Mouse (Mus musculus): ENCODE measurements around the gene Pcgf3. TPM values are rescaled to one million over a fixed set of nuclear protein-coding genes. Genes with fewer than 3 reads are reported as not detected.
"Not testable (repeated sequence)": the region's sequence is repeated elsewhere in the genome, so short reads cannot be mapped to it uniquely, and the experiment has no call there.

Pcgf3 gene
- polyA plus RNA-seq, 1 experiment from 2014 or later, result 34.7 TPM

DNA sequence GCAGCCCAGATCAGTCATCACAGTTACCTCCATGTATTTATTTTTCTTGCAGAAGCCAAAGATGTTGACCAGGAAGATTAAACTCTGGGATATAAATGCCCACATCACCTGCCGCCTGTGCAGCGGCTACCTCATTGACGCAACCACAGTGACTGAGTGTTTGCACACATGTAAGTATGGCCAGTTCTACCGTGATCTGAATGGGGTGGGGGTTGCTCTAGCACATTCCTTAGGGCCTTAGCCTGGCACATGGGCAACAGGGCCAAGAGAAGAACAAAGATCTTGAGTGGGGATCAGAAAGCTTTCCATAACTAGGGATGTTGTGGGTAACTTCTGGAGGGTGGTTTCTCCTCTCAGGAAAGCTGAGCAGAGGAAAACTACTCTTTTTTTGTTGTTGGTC, 12.7 kb downstream of the Pcgf3 start:
- no peak for ATAC-seq (ENCODE audit: insufficient number of reproducible peaks, insufficient read depth, low FRiP score, low TSS enrichment)
- no peak overlapping the region for H3K4me3 ChIP-seq
- no peak overlapping the region for H3K9ac ChIP-seq
- H3K36me3 ChIP-seq, result peaks cover 74% of the 10 kb centered on the region
- H3K9me3 ChIP-seq, result no peaks in the 10 kb centered on the region
- H3K27ac ChIP-seq, result no peak overlapping the region
- H3K4me2 ChIP-seq (replicated peaks), result no peak overlapping the region
- H3K27me3 ChIP-seq, result no peaks in the 10 kb centered on the region
- H3K4me1 ChIP-seq, result no peaks in the 10 kb centered on the region
- WGBS, result 84% methylated on average over 4 of the region's 4 CpGs

DNA sequence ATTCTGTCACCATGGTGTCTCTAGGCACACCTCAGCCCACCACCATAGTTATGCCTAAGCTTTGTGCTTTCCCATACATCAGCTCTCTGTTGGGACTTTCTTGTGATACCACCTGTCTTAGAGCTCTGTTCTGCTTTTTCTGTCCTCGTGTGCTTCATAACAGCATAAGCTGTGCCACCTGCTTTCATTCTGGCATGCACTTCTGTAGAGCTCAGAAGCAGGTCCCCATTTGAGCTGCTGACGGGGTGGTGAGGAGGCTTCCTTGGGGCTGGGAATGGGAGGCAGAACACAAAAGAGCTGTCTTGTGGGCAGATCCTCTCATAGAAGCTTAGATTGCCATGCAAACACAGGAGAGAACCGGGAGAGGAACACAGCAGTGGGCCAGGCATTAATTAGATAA, 14.9 kb downstream of the Pcgf3 start:
- H3K36me3 ChIP-seq, result peaks cover 78% of the 10 kb centered on the region
- H3K9ac ChIP-seq, result no peak overlapping the region
- H3K9me3 ChIP-seq, result no peaks in the 10 kb centered on the region
- H3K4me3 ChIP-seq, result no peak overlapping the region
- H3K4me1 ChIP-seq, result no peaks in the 10 kb centered on the region
- H3K27ac ChIP-seq, result no peak overlapping the region
- no peak overlapping the region for H3K4me2 ChIP-seq (replicated peaks)
- H3K27me3 ChIP-seq, result no peaks in the 10 kb centered on the region
- 87% methylated on average over 3 of the region's 3 CpGs for WGBS
- no peak for ATAC-seq (ENCODE audit: insufficient number of reproducible peaks, insufficient read depth, low FRiP score, low TSS enrichment)

DNA sequence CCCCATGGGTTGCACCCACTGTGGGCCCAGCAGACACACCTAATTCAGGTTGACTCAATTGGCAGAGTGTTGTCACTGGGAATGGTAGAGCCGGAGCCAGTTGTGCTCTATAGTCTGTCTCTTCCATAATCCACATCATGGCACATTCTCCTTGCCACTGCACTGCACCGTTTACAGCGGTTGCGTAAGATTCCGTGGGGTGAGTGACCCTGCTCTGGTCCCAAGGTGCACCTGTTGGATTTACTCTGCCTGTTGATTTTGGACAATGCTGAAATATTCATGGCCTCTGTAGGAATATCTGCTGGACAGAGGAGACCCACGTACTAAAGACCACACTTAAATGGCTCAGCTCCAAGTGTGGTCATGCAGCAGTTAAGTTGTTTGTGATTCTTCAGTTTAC, 22.0 kb downstream of the Pcgf3 start:
- Histone ChIP-seq H3K4me2 (replicated peaks) (no peak overlapping the region), H3K4me1 (no peaks in the 10 kb centered on the region), H3K36me3 (peaks cover 46% of the 10 kb centered on the region), H3K27me3 (no peaks in the 10 kb centered on the region), H3K4me3 (no peak overlapping the region), H3K9ac (no peak overlapping the region), H3K27ac (no peak overlapping the region), H3K9me3 (no peaks in the 10 kb centered on the region)
- ATAC-seq (ENCODE audit: insufficient number of reproducible peaks, insufficient read depth, low FRiP score, low TSS enrichment), result no peak
- 94% methylated on average over 6 of the region's 6 CpGs for WGBS

DNA sequence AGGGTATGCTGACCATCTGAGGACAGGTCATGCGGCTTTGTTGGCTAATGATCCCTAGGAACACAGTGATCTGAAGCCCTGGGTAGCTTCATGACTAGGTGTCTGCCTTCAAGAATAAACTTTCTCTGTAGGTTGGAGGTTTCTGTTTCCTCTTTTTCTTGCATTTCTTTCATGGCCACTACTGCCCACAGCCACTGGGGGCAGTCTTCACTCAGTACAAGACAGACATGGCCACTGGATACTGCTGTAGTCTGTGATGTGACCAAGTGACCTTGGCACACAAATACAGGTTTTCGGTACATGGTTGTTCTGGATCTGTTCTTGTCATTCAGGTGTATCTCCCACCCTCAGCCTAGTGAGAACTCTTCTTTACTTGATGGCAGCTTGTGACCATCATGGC, 24.2 kb downstream of the Pcgf3 start:
- Histone ChIP-seq H3K9me3 (no peaks in the 10 kb centered on the region), H3K9ac (no peak overlapping the region), H3K36me3 (peaks cover 55% of the 10 kb centered on the region), H3K4me3 (no peak overlapping the region), H3K27me3 (no peaks in the 10 kb centered on the region), H3K4me2 (replicated peaks) (no peak overlapping the region), H3K4me1 (no peaks in the 10 kb centered on the region), H3K27ac (no peak overlapping the region)
- no peak for ATAC-seq (ENCODE audit: insufficient number of reproducible peaks, insufficient read depth, low FRiP score, low TSS enrichment)
- 99% methylated on average over 2 of the region's 2 CpGs for WGBS

DNA sequence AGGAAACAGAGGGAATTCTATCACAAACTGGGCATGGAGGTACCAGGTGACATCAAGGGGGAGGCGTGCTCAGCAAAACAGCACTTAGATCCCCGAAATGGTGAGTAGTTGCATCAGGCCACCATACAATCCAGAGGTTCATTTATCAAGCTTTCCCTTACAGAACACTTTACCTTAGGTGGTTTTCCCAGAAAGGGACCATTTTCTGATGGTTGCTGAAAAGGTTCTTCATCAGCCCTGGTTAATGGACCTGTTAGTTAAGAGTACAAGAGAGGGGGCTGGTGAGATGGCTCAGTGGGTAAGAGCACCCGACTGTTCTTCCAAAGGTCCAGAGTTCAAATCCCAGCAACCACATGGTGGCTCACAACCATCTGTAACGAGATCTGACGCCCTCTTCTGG, 25.1 kb downstream of the Pcgf3 start:
- H3K4me3 ChIP-seq; ATAC-seq (ENCODE audit: insufficient number of reproducible peaks, insufficient read depth, low FRiP score, low TSS enrichment); H3K4me1 ChIP-seq; H3K27ac ChIP-seq; H3K27me3 ChIP-seq; H3K9ac ChIP-seq; H3K4me2 ChIP-seq (replicated peaks); H3K9me3 ChIP-seq: not testable (repeated sequence)
- WGBS, result 92% methylated on average over 5 of the region's 5 CpGs
- peaks cover 63% of the 10 kb centered on the region for H3K36me3 ChIP-seq

DNA sequence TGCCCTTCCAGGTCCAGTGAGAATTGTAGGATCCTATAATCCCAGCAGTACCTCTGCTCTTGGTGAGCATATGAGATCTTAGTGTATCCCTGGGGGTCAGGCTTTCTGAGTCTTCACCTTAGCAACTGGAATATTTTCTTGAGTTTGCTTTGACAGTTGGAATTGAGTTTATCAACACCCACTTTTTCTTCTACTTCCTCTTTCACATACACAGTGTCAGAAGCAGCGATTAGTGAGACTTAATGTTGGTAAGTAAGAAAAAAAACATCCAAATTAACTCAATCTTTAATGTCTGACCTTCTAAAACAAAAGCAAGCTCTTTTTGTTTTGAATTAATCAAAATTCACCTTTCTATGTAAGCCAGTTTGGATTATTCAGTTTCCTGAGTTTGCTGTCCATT, 40.5 kb downstream of the Pcgf3 start:
- H3K4me2 ChIP-seq (replicated peaks), result no peak overlapping the region
- H3K36me3 ChIP-seq, result peaks cover 76% of the 10 kb centered on the region
- no peak overlapping the region for H3K4me3 ChIP-seq
- H3K4me1 ChIP-seq, result no peaks in the 10 kb centered on the region
- ATAC-seq (ENCODE audit: insufficient number of reproducible peaks, insufficient read depth, low FRiP score, low TSS enrichment), result no peak
- H3K27me3 ChIP-seq, result no peaks in the 10 kb centered on the region
- H3K9me3 ChIP-seq, result no peaks in the 10 kb centered on the region
- WGBS, result 94% methylated on average over 1 of the region's 1 CpGs
- H3K9ac ChIP-seq, result no peak overlapping the region
- no peak overlapping the region for H3K27ac ChIP-seq

DNA sequence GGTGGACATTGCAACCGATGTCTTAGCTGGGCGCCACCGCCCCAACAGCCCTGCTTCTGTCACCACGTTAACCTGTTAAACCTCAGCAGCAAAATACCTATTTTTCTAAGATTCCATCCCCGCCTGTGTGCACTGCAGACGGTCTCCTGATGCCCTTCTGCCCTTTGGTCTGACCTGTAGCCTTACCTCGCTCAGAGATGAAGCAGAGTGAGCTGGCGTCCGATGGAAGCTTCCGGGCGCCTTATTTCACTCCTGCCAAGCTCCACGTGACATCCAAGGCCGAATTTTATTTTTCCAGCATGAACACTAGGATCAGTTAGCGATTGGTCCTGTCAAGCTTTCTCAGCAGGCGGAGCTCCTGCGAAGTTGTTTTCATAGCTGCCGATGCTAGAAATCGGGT, 41.3 kb downstream of the Pcgf3 start:
- H3K9ac ChIP-seq, result no peak overlapping the region
- H3K9me3 ChIP-seq, result no peaks in the 10 kb centered on the region
- H3K4me1 ChIP-seq, result no peaks in the 10 kb centered on the region
- no peak overlapping the region for H3K27ac ChIP-seq
- peaks cover 71% of the 10 kb centered on the region for H3K36me3 ChIP-seq
- no peak overlapping the region for H3K4me2 ChIP-seq (replicated peaks)
- WGBS, result 89% methylated on average over 18 of the region's 18 CpGs
- H3K27me3 ChIP-seq, result no peaks in the 10 kb centered on the region
- no peak for ATAC-seq (ENCODE audit: insufficient number of reproducible peaks, insufficient read depth, low FRiP score, low TSS enrichment)
- H3K4me3 ChIP-seq, result no peak overlapping the region

DNA sequence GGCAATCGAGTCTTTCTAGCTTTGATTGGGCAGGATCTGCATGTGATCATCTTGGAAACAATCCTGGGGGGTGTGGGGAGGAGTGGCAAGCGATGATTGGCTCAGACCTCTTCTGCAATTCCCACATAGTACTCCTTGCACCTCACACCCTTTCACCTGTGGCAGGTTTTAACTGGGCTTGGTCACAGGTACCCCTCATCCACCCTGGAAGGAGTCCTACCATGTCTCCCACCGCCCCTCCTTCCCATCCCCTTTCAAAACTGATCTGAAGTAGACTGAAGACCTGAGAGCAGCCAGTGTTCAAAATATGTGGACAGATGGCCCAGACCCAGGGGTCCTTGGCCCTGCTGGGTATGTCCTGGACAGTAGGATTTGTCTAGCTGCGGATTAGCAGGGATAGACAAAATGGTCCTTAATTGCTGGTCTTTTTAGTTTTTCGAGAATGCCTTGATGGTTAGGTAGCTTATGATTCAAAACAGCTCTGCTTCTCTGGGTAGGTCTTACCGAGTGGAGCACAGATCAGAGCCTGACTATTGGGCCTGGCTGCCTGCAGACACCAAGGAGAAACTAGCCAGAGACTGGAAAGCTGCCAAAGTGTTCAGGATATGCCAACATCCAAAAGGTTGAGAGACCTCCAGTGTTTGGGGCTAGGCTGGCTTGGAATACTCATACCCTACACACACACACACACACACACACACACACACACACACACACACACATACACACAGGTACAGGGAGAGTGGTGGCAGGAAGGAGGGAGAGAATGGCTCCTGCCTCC, 54.7 kb downstream of the Pcgf3 start:
- Histone ChIP-seq H3K4me2 (replicated peaks) (no peak overlapping the region), H3K9me3 (no peaks in the 10 kb centered on the region), H3K4me3 (no peak overlapping the region), H3K27ac (no peak overlapping the region), H3K4me1 (no peaks in the 10 kb centered on the region), H3K36me3 (no peaks in the 10 kb centered on the region), H3K9ac (no peak overlapping the region), H3K27me3 (no peaks in the 10 kb centered on the region)
- WGBS, result 65% methylated on average over 6 of the region's 6 CpGs
- ATAC-seq (ENCODE audit: insufficient number of reproducible peaks, insufficient read depth, low FRiP score, low TSS enrichment), result no peak

DNA sequence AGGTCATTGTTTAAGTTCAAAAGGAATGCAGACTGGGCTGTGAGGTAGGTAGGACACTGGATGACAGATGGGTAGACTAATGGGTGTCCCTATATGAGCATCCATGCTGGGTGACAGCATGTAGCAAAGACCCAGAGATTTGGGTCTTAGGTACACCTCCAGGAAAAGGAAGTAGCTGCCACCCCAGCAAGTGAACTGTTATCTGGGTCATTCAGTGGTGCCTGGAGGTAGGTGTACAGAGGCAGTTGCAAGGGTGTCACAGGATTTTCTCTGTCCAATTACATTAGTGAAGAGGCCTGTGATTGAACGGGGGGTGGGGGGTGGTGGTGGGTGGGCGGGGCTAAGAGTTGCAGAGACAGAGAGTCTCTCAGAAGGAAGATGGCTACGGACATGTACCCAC, 55.6 kb downstream of the Pcgf3 start:
- Histone ChIP-seq H3K27me3 (no peaks in the 10 kb centered on the region), H3K4me1 (peaks cover 4% of the 10 kb centered on the region; the same call in 1 of the 2 replicates)
- WGBS, result 85% methylated on average over 3 of the region's 3 CpGs

DNA sequence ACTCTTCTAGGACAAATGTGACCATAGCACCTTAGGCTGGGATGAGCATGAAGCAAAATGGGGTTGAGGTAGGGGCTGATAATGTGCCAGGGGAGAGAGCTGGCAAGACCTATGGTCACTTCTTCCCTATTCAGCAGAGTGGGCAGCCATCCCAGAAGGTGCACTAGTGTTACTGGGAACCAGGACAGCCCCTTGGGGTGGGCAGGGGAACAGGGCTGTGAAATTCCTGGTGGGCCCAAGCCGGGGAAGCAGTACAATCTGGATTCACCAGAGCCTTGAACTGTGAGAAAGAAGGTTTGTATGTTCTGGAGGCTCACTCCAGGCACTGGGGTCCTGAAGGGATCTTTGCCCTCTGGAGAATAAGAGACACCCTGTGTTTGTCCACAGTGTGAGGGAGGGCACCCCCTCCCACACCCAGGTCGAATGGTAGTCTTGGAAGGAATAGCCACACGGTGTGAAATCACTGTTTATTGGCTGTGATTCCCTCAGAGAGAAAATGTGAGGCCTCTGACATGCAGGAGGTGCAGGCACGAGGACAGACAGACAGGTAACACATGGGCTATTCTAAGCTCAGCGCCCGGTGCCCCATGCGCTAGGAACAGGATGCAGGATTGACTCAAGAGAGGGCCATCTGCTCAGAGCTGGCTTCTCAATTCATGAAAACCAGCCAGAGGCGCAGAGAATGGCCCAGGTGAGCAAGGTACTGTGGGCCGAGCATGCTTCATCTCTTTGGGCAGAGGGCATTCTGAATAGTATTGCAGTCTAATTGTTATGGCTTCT, 57.3 kb downstream of the Pcgf3 start:
- Histone ChIP-seq H3K27me3 (no peaks in the 10 kb centered on the region), H3K9me3 (no peaks in the 10 kb centered on the region), H3K4me1 (peaks cover 4% of the 10 kb centered on the region; the same call in 1 of the 2 replicates), H3K4me3 (no peak overlapping the region), H3K4me2 (replicated peaks) (no peak overlapping the region), H3K36me3 (no peaks in the 10 kb centered on the region), H3K9ac (no peak overlapping the region), H3K27ac (no peak overlapping the region)
- 79% methylated on average over 9 of the region's 9 CpGs for WGBS
- no peak for ATAC-seq (ENCODE audit: insufficient number of reproducible peaks, insufficient read depth, low FRiP score, low TSS enrichment)

More for the DNA sequence above, 55.6 kb downstream of the Pcgf3 start:
- Histone ChIP-seq H3K4me3 (no peak overlapping the region), H3K9me3 (no peaks in the 10 kb centered on the region), H3K9ac (no peak overlapping the region), H3K27ac (no peak overlapping the region), H3K4me2 (replicated peaks) (no peak overlapping the region), H3K36me3 (no peaks in the 10 kb centered on the region)
- no peak for ATAC-seq (ENCODE audit: insufficient number of reproducible peaks, insufficient read depth, low FRiP score, low TSS enrichment)

DNA sequence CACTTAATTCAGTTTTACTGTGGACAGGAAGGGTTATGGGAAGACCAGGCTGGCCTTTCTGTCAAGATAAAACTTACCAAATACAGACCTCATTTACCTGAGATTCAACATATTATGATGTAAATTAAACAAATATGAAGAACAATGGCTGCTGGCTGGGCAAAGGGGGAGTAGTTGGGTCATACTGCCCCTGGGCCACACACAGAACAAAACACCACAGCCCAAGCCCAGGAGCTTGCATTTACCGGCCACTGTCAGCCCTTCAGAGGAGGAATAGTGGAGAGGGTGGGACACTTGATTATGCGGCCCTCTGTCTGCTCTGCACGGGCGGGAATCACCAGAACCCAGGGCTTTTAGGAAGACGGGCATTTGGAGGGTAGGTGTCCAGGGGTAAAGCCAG, 57.9 kb downstream of the Pcgf3 start:
- H3K9me3 ChIP-seq, result no peaks in the 10 kb centered on the region
- ATAC-seq (ENCODE audit: insufficient number of reproducible peaks, insufficient read depth, low FRiP score, low TSS enrichment), result no peak
- no peak overlapping the region for H3K27ac ChIP-seq
- H3K36me3 ChIP-seq, result no peaks in the 10 kb centered on the region
- H3K27me3 ChIP-seq, result no peaks in the 10 kb centered on the region
- WGBS, result 71% methylated on average over 5 of the region's 5 CpGs
- no peak overlapping the region for H3K4me3 ChIP-seq
- H3K9ac ChIP-seq, result no peak overlapping the region
- H3K4me1 ChIP-seq, result peaks cover 4% of the 10 kb centered on the region; the same call in 1 of the 2 replicates
- no peak overlapping the region for H3K4me2 ChIP-seq (replicated peaks)

DNA sequence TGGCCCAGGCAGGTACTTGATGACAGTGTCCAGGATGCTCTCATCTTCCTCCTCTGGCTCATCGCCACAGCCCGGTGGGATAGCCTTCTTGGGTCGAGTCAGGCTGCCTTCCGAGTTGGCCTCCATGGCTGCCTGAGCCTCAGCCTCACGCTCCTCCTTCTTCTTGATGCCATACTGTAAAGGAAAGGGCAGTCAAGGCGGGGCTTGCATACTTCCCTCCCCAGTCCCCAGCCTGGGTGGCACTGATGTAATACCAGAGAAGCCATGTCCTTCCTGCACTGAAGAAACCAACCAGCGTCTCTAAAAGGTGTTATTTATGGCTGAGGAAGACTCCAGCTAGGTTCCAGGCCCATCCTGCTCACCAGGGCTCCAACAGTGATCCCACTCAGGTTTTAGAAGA, 59.1 kb downstream of the Pcgf3 start:
- peaks cover 4% of the 10 kb centered on the region; the same call in 1 of the 2 replicates for H3K4me1 ChIP-seq
- WGBS, result 80% methylated on average over 7 of the region's 7 CpGs
- H3K9ac ChIP-seq, result no peak overlapping the region
- H3K36me3 ChIP-seq, result no peaks in the 10 kb centered on the region
- ATAC-seq (ENCODE audit: insufficient number of reproducible peaks, insufficient read depth, low FRiP score, low TSS enrichment), result no peak
- H3K27ac ChIP-seq, result no peak overlapping the region
- no peak overlapping the region for H3K4me2 ChIP-seq (replicated peaks)
- H3K4me3 ChIP-seq, result no peak overlapping the region
- no peaks in the 10 kb centered on the region for H3K9me3 ChIP-seq
- no peaks in the 10 kb centered on the region for H3K27me3 ChIP-seq
